Mouse (Mus musculus) left cerebral cortex, adult 9 months (tissue): Measurements from ENCODE around the gene Ccdc93.
A peak's percentile ranks its signal among the peaks of the same experiment; 100 is the strongest.

ENCODE experiments used
- DNase-seq, 2 experiments: peaks; one replicate each; pipeline ENCODE4 v3.0.0; 2022; ENCODE audit warnings: low spot score in 2 of 2

The Ccdc93 gene

GRCm38 (mm10) chr1:121518609-121519008 lies 87.8 kb downstream of the Ccdc93 start:
- DNase-seq: no peak

GRCm38 (mm10) chr1:121527061-121527460 lies 96.2 kb downstream of the Ccdc93 start:
- peak in 1 of 2 experiments; percentile 65 for DNase-seq

GRCm38 (mm10) chr1:121527600-121528398 lies 97.0 kb downstream of the Ccdc93 start:
- DNase-seq: peak in 1 of 2 experiments; percentile 10

- peak in 1 of 2 experiments; percentile 14 for DNase-seq
These were observed 97.5 kb downstream of the Ccdc93 start, which contains the start of gene Htr5b for GRCm38 (mm10) chr1:121528399-121528720. Htr5b (minus strand) TSS chr1:121528465.

GRCm38 (mm10) chr1:121529286-121529685 lies 98.4 kb downstream of the Ccdc93 start:
- no peak for DNase-seq

- no peak for DNase-seq
These were observed 100.6 kb downstream of the Ccdc93 start for GRCm38 (mm10) chr1:121531439-121531838.

GRCm38 (mm10) chr1:121540361-121540760 lies 109.5 kb downstream of the Ccdc93 start:
- peak in 1 of 2 experiments; percentile 25 for DNase-seq

GRCm38 (mm10) chr1:121546844-121547243 lies 116.0 kb downstream of the Ccdc93 start:
- peak in 1 of 2 experiments; percentile 21 for DNase-seq

GRCm38 (mm10) chr1:121548667-121549066 lies 117.8 kb downstream of the Ccdc93 start:
- no peak for DNase-seq

GRCm38 (mm10) chr1:121549456-121549855 lies 118.6 kb downstream of the Ccdc93 start:
- DNase-seq: no peak

- peak in 1 of 2 experiments; percentile 12 for DNase-seq
These were observed 120.1 kb downstream of the Ccdc93 start for GRCm38 (mm10) chr1:121550801-121551456.

GRCm38 (mm10) chr1:121551457-121551835 lies 120.6 kb downstream of the Ccdc93 start:
- DNase-seq: peak in 1 of 2 experiments; percentile 54
